Mouse (Mus musculus) small intestine, adult 2 months (tissue): Measurements from ENCODE around the gene Fbxo36.

Experiments
- CTCF ChIP-seq: fragments of 200-500 bp; IDR thresholded peaks from 2 replicates; pipeline ENCODE4 v1.5.1; 2012; ENCODE audit warnings: low read depth, mild to moderate bottlenecking, control low read depth, inconsistent platforms, low read length, moderate library complexity, mixed read lengths; ENCODE audit not compliant: insufficient replicate concordance, insufficient read length; ENCODE audit errors: extremely low read depth
- POLR2A ChIP-seq: fragments of 200-500 bp; IDR thresholded peaks from 2 replicates; pipeline ENCODE4 v1.6.1; 2012; ENCODE audit warnings: low read depth, mild to moderate bottlenecking, control low read depth, inconsistent platforms, low read length, moderate library complexity

DNA sequence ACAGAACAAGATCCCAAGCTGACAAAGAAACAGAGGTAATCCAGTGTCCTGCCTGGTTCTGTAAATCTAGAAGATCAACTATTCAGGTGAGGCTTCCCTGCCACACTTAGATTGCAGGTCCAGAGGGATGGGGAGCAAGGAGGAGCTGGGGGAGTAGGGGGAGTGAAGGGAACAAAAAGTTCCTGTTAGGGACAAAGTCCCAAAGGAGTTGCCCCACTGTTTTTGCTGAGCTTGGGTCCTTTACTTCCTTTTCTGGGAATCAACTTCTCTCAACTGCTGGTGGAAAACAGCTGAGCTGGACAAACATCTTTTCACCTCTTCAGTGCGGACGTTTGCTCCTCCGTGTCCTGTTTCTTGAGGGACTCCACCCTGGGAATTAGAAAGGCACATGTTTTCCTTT is 106.3 kb downstream of the Fbxo36 start:
- TF ChIP-seq POLR2A (no peak), CTCF (no peak)
